Mouse (Mus musculus) forebrain, embryonic 16.5 days (tissue): ENCODE measurements around the gene Cnmd. TPM values are rescaled to one million over a fixed set of nuclear protein-coding genes. Genes with fewer than 3 reads are reported as not detected.

Experiments used
- ATAC-seq: fragments of 200-750 bp; cut with Nextera tagmentation; 2 replicates; pipeline ENCODE4 v1.8.0; 2017; ENCODE audit warnings: mild to moderate bottlenecking, moderate library complexity
- H3K27ac ChIP-seq: fragments of 300-500 bp; sonication (generic); 2 replicates; pipeline ENCODE4 v1.5.1; 2014; ENCODE audit warnings: low read length, control low read depth
- H3K27me3 ChIP-seq: fragments of 300-500 bp; sonication (generic); replicated peaks from 2 replicates; pipeline ENCODE4 v1.6.1; 2014; ENCODE audit warnings: low read length; ENCODE audit not compliant: control insufficient read depth, insufficient read depth
- H3K36me3 ChIP-seq: fragments of 300-500 bp; sonication (generic); 2 replicates; pipeline ENCODE4 v1.6.1; 2014; ENCODE audit not compliant: control insufficient read depth, insufficient read depth
- H3K4me1 ChIP-seq: fragments of 300-500 bp; sonication (generic); replicated peaks from 2 replicates; pipeline ENCODE4 v1.6.1; 2014; ENCODE audit warnings: low read length; ENCODE audit not compliant: control insufficient read depth, insufficient read depth
- H3K4me2 ChIP-seq: fragments of 300-500 bp; sonication (generic); 2 replicates; pipeline ENCODE4 v1.6.1; 2014; ENCODE audit warnings: mild to moderate bottlenecking, low read length, control low read depth
- H3K4me3 ChIP-seq: fragments of 300-500 bp; sonication (generic); replicated peaks from 2 replicates; pipeline ENCODE4 v1.5.1; 2014; ENCODE audit warnings: mild to moderate bottlenecking, low read length, control low read depth
- H3K9ac ChIP-seq: fragments of 300-500 bp; sonication (generic); replicated peaks from 2 replicates; pipeline ENCODE4 v1.6.1; 2014; ENCODE audit warnings: low read depth, low read length, control low read depth
- H3K9me3 ChIP-seq: fragments of 300-500 bp; sonication (generic); 2 replicates; pipeline ENCODE4 v1.6.1; 2016; ENCODE audit warnings: low read length; ENCODE audit not compliant: control insufficient read depth
- WGBS: fragments of 180-500 bp; shearing (Covaris S2); extraction: QIAGEN DNeasy Blood & Tissue Kit; methylation state at CpG from one replicate; pipeline ENCODE4 v1.1.7; 2014; 5-methylcytosine and 5-hydroxymethylcytosine counted together
- polyA plus RNA-seq: library from polyadenylated mRNA; unstranded; fragments of >200 nt; fragmentation: Nextera tagmentation; extraction: Ambion mirVana; gene quantifications from 2 replicates; pipeline ENCODE4 v1.2.1, GENCODE M21; 2015

Cnmd gene
- polyA plus RNA-seq, 1 experiment from 2014 or later: 0.62 TPM

- no peaks in the 10 kb centered on the region for H3K9me3 ChIP-seq
- H3K27me3 ChIP-seq: no peaks in the 10 kb centered on the region
- H3K36me3 ChIP-seq: no peaks in the 10 kb centered on the region
- H3K27ac ChIP-seq: no peak overlapping the region
- H3K4me1 ChIP-seq: peaks cover 9% of the 10 kb centered on the region
- H3K4me3 ChIP-seq: no peak overlapping the region
- no peak overlapping the region for H3K4me2 ChIP-seq
- no peak for ATAC-seq
- H3K9ac ChIP-seq: no peak overlapping the region
- 42% methylated on average over 15 of the region's 15 CpGs for WGBS
Observed at GRCm38 (mm10) chr14:79677108-79677753, 15.3 kb upstream of the Cnmd start.

- ATAC-seq: 0 out of 2 replicates have a peak, but pooled peaks have one; percentile 27
- no peaks in the 10 kb centered on the region for H3K36me3 ChIP-seq
- WGBS: 49% methylated on average over 17 of the region's 17 CpGs
Observed at GRCm38 (mm10) chr14:79673083-79674013, 11.4 kb upstream of the Cnmd start.

GRCm38 (mm10) chr14:79672567-79672966 lies 10.6 kb upstream of the Cnmd start:
- no peak overlapping the region for H3K4me2 ChIP-seq
- H3K36me3 ChIP-seq: no peaks in the 10 kb centered on the region
- H3K4me3 ChIP-seq: no peak overlapping the region
- ATAC-seq: no peak
- no peak overlapping the region for H3K9ac ChIP-seq
- H3K27ac ChIP-seq: no peak overlapping the region
- H3K4me1 ChIP-seq: peaks cover 9% of the 10 kb centered on the region
- 89% methylated on average over 5 of the region's 5 CpGs for WGBS
- H3K27me3 ChIP-seq: no peaks in the 10 kb centered on the region
- H3K9me3 ChIP-seq: no peaks in the 10 kb centered on the region

More at GRCm38 (mm10) chr14:79673083-79674013, 11.4 kb upstream of the Cnmd start:
- Histone ChIP-seq H3K4me3 (no peak overlapping the region), H3K27ac (no peak overlapping the region), H3K9ac (no peak overlapping the region), H3K4me1 (peaks cover 9% of the 10 kb centered on the region), H3K4me2 (no peak overlapping the region), H3K9me3 (no peaks in the 10 kb centered on the region), H3K27me3 (no peaks in the 10 kb centered on the region)

GRCm38 (mm10) chr14:79671008-79671407 lies 9.0 kb upstream of the Cnmd start:
- no peaks in the 10 kb centered on the region for H3K36me3 ChIP-seq
- ATAC-seq: no peak
- no peaks in the 10 kb centered on the region for H3K9me3 ChIP-seq
- no peak overlapping the region for H3K4me3 ChIP-seq
- H3K4me2 ChIP-seq: no peak overlapping the region
- peaks cover 7% of the 10 kb centered on the region for H3K4me1 ChIP-seq
- no peak overlapping the region for H3K9ac ChIP-seq
- 93% methylated on average over 3 of the region's 3 CpGs for WGBS
- H3K27ac ChIP-seq: no peak overlapping the region
- no peaks in the 10 kb centered on the region for H3K27me3 ChIP-seq

- ATAC-seq: peak; percentile 57; the same call in 1 of the 2 replicates
- Histone ChIP-seq H3K36me3 (no peaks in the 10 kb centered on the region), H3K27me3 (no peaks in the 10 kb centered on the region), H3K4me1 (peaks cover 23% of the 10 kb centered on the region), H3K4me2 (peak overlapping the region; percentile 39), H3K4me3 (0 out of 2 replicates have a peak overlapping the region, but pooled peaks have one; percentile 5), H3K27ac (no peak overlapping the region), H3K9me3 (no peaks in the 10 kb centered on the region), H3K9ac (no peak overlapping the region)
- 19% methylated on average over 33 of the region's 33 CpGs for WGBS
Observed at GRCm38 (mm10) chr14:79661005-79661917, 709 bp downstream of the Cnmd start.

GRCm38 (mm10) chr14:79660467-79660866 lies 1.5 kb downstream of the Cnmd start:
- Histone ChIP-seq H3K4me1 (peaks cover 23% of the 10 kb centered on the region), H3K27ac (peak overlapping the region; percentile 33; the same call in 1 of the 2 replicates), H3K9me3 (no peaks in the 10 kb centered on the region), H3K9ac (no peak overlapping the region), H3K36me3 (no peaks in the 10 kb centered on the region), H3K27me3 (no peaks in the 10 kb centered on the region), H3K4me2 (no peak overlapping the region), H3K4me3 (no peak overlapping the region)
- WGBS: 19% methylated on average over 5 of the region's 5 CpGs
- no peak for ATAC-seq

- Histone ChIP-seq H3K27me3 (no peaks in the 10 kb centered on the region), H3K36me3 (no peaks in the 10 kb centered on the region), H3K4me1 (peaks cover 23% of the 10 kb centered on the region), H3K27ac (peak overlapping the region; percentile 60), H3K9ac (no peak overlapping the region), H3K4me2 (no peak overlapping the region), H3K9me3 (no peaks in the 10 kb centered on the region), H3K4me3 (no peak overlapping the region)
- 63% methylated on average over 6 of the region's 6 CpGs for WGBS
- peak; percentile 68 for ATAC-seq
Observed at GRCm38 (mm10) chr14:79658748-79659508, 3.0 kb downstream of the Cnmd start.

GRCm38 (mm10) chr14:79658286-79658685 lies 3.7 kb downstream of the Cnmd start:
- H3K27ac ChIP-seq: peak overlapping the region; percentile 60
- H3K9me3 ChIP-seq: no peaks in the 10 kb centered on the region
- no peak overlapping the region for H3K9ac ChIP-seq
- H3K4me1 ChIP-seq: peaks cover 23% of the 10 kb centered on the region
- peak; percentile 76 for ATAC-seq
- H3K4me3 ChIP-seq: no peak overlapping the region
- H3K27me3 ChIP-seq: no peaks in the 10 kb centered on the region
- no peaks in the 10 kb centered on the region for H3K36me3 ChIP-seq
- no peak overlapping the region for H3K4me2 ChIP-seq
- 46% methylated on average over 5 of the region's 5 CpGs for WGBS
